Mouse (Mus musculus) CH12.LX (cell line): Measurements from ENCODE around the gene Ebf3. TPM values are rescaled to one million over a fixed set of nuclear protein-coding genes. Genes with fewer than 3 reads are reported as not detected.

ENCODE experiments used
- DNase-seq: peaks from one replicate; pipeline ENCODE4 v3.0.0-alpha.2; 2013; ENCODE audit errors: extremely low read depth
- H3K27ac ChIP-seq: 2 replicates; pipeline ENCODE4 v1.5.1; 2012; ENCODE audit warnings: low read depth, mild to moderate bottlenecking, control low read depth, moderate library complexity; ENCODE audit not compliant: insufficient read depth
- H3K27me3 ChIP-seq: replicated peaks from 2 replicates; pipeline ENCODE3; 2012; ENCODE audit warnings: inconsistent platforms
- H3K36me3 ChIP-seq, 2 experiments: replicated peaks in 1 of 2; 2 replicates each; pipeline versions ENCODE3 to v1.6.1; 2012; ENCODE audit warnings: inconsistent platforms in 1 of 2, low read length in 1 of 2, mild to moderate bottlenecking in 1 of 2, mixed read lengths in 1 of 2, moderate library complexity in 1 of 2; ENCODE audit not compliant: control insufficient read depth in 1 of 2, insufficient read depth in 1 of 2
- H3K4me1 ChIP-seq, 2 experiments: 2 replicates each; pipeline ENCODE4 v1.6.1; 2012; ENCODE audit warnings: inconsistent platforms in 1 of 2, moderate library complexity in 1 of 2; ENCODE audit not compliant: insufficient read depth in 2 of 2, control insufficient read depth in 1 of 2
- H3K4me2 ChIP-seq: 2 replicates; pipeline ENCODE4 v1.6.1; 2012; ENCODE audit warnings: low read depth, mild to moderate bottlenecking, control low read depth; ENCODE audit not compliant: poor library complexity, insufficient read depth, severe bottlenecking
- H3K4me3 ChIP-seq, 3 experiments: fragments of 150-350 bp in 1 of 3; sonication (generic) in 1 of 3; replicated peaks in 1 of 3; 2 replicates each; pipeline versions ENCODE3 to v1.5.1; 2011 to 2012; ENCODE audit warnings: low read depth in 2 of 3, low read length in 2 of 3, mild to moderate bottlenecking in 2 of 3, moderate library complexity in 2 of 3, control low read depth in 1 of 3, improper control_type of control experiment in 1 of 3, inconsistent platforms in 1 of 3, mixed read lengths in 1 of 3; ENCODE audit not compliant: poor library complexity in 1 of 3
- H3K79me2 ChIP-seq: replicated peaks from 2 replicates; pipeline ENCODE4 v1.6.1; 2012; ENCODE audit warnings: mild to moderate bottlenecking, moderate library complexity; ENCODE audit not compliant: control insufficient read depth, poor library complexity, insufficient read depth, severe bottlenecking; ENCODE audit errors: extremely low read depth
- H3K9ac ChIP-seq: 2 replicates; pipeline ENCODE4 v1.6.1; 2012; ENCODE audit warnings: low read depth, mild to moderate bottlenecking, control low read depth, moderate library complexity; ENCODE audit not compliant: insufficient read depth
- H3K9me3 ChIP-seq: replicated peaks from 2 replicates; pipeline ENCODE3; 2012; ENCODE audit warnings: low read length, inconsistent platforms, mixed read lengths
- CHD1 ChIP-seq: IDR thresholded peaks from 2 replicates; pipeline ENCODE4 v1.6.1; 2012; ENCODE audit warnings: low read depth, low read length, improper control_type of control experiment, inconsistent platforms
- CHD2 ChIP-seq: IDR thresholded peaks from 2 replicates; pipeline ENCODE4 v1.6.1; 2011; ENCODE audit warnings: low read length, improper control_type of control experiment
- ELF1 ChIP-seq: IDR thresholded peaks from 2 replicates; pipeline ENCODE4 v1.6.1; 2014; ENCODE audit warnings: low read depth, mild to moderate bottlenecking, inconsistent platforms, low read length, improper control_type of control experiment
- EP300 ChIP-seq: IDR thresholded peaks from 2 replicates; pipeline ENCODE4 v1.6.1; 2011; ENCODE audit warnings: low read length, improper control_type of control experiment
- JUND ChIP-seq: conservative IDR thresholded peaks from 2 replicates; pipeline ENCODE4 v1.6.1; 2011; ENCODE audit warnings: low read depth, low read length, improper control_type of control experiment
- MAZ ChIP-seq: IDR thresholded peaks from 2 replicates; pipeline ENCODE4 v1.6.1; 2012; ENCODE audit warnings: low read depth, mild to moderate bottlenecking, inconsistent platforms, low read length, improper control_type of control experiment, moderate library complexity
- MEF2A ChIP-seq: IDR thresholded peaks from 2 replicates; pipeline ENCODE4 v1.6.1; 2014; ENCODE audit warnings: low read depth, mild to moderate bottlenecking, inconsistent platforms, low read length, improper control_type of control experiment, borderline replicate concordance
- NELFE ChIP-seq: IDR thresholded peaks from 2 replicates; pipeline ENCODE4 v1.6.1; 2011; ENCODE audit warnings: low read depth, low read length, improper control_type of control experiment
- NRF1 ChIP-seq: IDR thresholded peaks from 2 replicates; pipeline ENCODE4 v1.6.1; 2014; ENCODE audit warnings: low read depth, mild to moderate bottlenecking, inconsistent platforms, low read length, improper control_type of control experiment, moderate library complexity
- PAX5 ChIP-seq: IDR thresholded peaks from 2 replicates; pipeline ENCODE4 v1.6.1; 2012; ENCODE audit warnings: low read length, inconsistent platforms, mixed read lengths
- POLR2A ChIP-seq: IDR thresholded peaks from 2 replicates; pipeline ENCODE4 v1.6.1; 2011; ENCODE audit warnings: low read depth, mild to moderate bottlenecking, improper control_type of control experiment, low read length
- SIN3A ChIP-seq: IDR thresholded peaks from 2 replicates; pipeline ENCODE4 v1.6.1; 2012; ENCODE audit warnings: low read length, improper control_type of control experiment, inconsistent platforms
- SMC3 ChIP-seq: IDR thresholded peaks from 2 replicates; pipeline ENCODE4 v1.6.1; 2011; ENCODE audit warnings: low read depth, low read length, improper control_type of control experiment
- ZKSCAN1 ChIP-seq: IDR thresholded peaks from 2 replicates; pipeline ENCODE4 v1.6.1; 2012; ENCODE audit warnings: low read depth, inconsistent platforms, low read length, improper control_type of control experiment, borderline replicate concordance
- ZNF384 ChIP-seq: IDR thresholded peaks from 2 replicates; pipeline ENCODE4 v1.6.1; 2012; ENCODE audit warnings: low read depth, low read length, improper control_type of control experiment, inconsistent platforms
- dilution Hi-C: fragments of 300-500 bp; cut with MboI; formaldehyde crosslinking; loops from 2 replicates; pipeline ENCODE4 v1.14.3; 2020; ENCODE audit warnings: low sequenced_read_pairs; ENCODE audit not compliant: extremely low pct_unique_long_range_greater_than_20kb, extremely low pct_ligation_motif_present
- in situ Hi-C: fragments of 300-500 bp; cut with MboI; formaldehyde crosslinking; loops from 3 replicates; pipeline ENCODE4 v1.14.3; 2019; ENCODE audit warnings: low sequenced_read_pairs, low pct_ligation_motif_present, low pct_unique_long_range_greater_than_20kb, mixed read lengths
- polyA plus RNA-seq: library from polyadenylated mRNA; unstranded; fragments of >175 nt; gene quantifications from 2 replicates; pipeline ENCODE4 v1.2.1, GENCODE M21; 2012; ENCODE audit warnings: low read depth; ENCODE audit not compliant: insufficient read length
- total RNA-seq, 2 experiments: library from RNA; depleted of rRNA; stranded (reverse); fragments of 300-350 nt in 1 of 2; fragments of >200 nt in 1 of 2; gene quantifications; 2 replicates each; pipeline ENCODE4 v1.2.3; 2012 to 2014

The Ebf3 gene
- total and polyA plus RNA-seq, 3 experiments: 0.10 to 0.89 TPM; not detected in 1

DNA sequence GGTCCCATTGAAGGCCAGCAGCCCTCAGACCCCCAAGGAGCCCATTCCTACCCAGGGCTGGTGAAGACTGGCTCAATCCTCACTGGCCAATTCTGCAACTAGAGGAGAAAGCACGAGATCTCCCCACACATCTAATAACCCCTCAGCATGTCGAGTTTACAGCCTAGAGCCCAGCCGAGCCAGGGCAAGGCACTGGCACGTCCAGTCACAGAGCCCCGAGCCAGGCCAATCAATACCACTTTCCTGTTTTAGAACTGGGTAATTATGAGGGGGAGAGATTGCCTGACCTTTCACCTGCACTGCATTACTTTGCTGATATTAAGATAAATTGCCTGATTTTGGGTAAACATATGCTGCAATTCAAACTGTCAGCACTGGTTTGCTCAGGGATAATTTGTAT lies 105.7 kb downstream of the Ebf3 start:
- TF ChIP-seq MEF2A: no peak
- TF ChIP-seq CHD1: no peak
- TF ChIP-seq SIN3A: no peak
- no peak for TF ChIP-seq ELF1
- no peak for TF ChIP-seq JUND
- no peak for TF ChIP-seq SMC3
- Histone ChIP-seq H3K4me3 (no peak overlapping the region), H3K27ac (no peak overlapping the region), H3K9me3 (no peaks in the 10 kb centered on the region), H3K79me2 (no peaks in the 10 kb centered on the region), H3K27me3 (no peaks in the 10 kb centered on the region), H3K9ac (no peak overlapping the region), H3K4me1 (no peaks in the 10 kb centered on the region), H3K36me3 (no peaks in the 10 kb centered on the region), H3K4me2 (no peak overlapping the region)
- dilution Hi-C loops (no loop called here), in situ Hi-C loops (no loop called here)
- no peak for DNase-seq

DNA sequence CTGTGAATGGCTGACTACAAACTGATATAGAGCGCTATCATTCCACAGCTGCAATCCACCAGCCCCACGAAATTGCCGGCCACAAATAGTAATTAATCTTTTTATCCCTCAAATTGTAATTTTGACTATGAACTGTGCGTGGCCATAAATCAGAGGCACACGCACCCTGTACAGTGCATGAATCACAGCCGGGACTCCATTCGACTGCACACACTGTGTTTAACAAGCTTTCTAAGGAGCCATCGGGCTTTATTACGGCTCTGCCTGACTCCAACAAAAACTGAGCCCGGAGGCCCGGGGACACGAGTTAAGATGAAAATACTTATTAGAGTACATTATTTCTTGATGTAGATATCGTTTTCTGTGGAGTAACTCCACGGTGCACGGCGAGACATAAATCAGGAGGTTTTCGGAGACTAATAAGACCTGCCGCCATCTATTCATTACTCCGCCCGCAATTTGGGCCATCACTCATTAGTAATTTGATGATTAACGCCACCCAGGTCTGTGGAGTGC lies 107.4 kb downstream of the Ebf3 start:
- TF ChIP-seq CHD2: no peak
- TF ChIP-seq EP300: no peak
- no peak for TF ChIP-seq PAX5
- no peak for TF ChIP-seq MAZ
- no peak for TF ChIP-seq NELFE
- TF ChIP-seq POLR2A: no peak
- no peak for TF ChIP-seq NRF1
- TF ChIP-seq, all 38 proteins: peak for 0
- dilution Hi-C loops: no loop called here
- H3K9ac ChIP-seq: no peak overlapping the region
- H3K27me3 ChIP-seq: no peaks in the 10 kb centered on the region
- no peaks in the 10 kb centered on the region for H3K79me2 ChIP-seq
- H3K4me2 ChIP-seq: no peak overlapping the region
- H3K9me3 ChIP-seq: no peaks in the 10 kb centered on the region
- no peaks in the 10 kb centered on the region for H3K4me1 ChIP-seq
- in situ Hi-C loops: no loop called here
- DNase-seq: no peak
- H3K4me3 ChIP-seq: no peak overlapping the region
- H3K36me3 ChIP-seq: no peaks in the 10 kb centered on the region
- H3K27ac ChIP-seq: no peak overlapping the region

DNA sequence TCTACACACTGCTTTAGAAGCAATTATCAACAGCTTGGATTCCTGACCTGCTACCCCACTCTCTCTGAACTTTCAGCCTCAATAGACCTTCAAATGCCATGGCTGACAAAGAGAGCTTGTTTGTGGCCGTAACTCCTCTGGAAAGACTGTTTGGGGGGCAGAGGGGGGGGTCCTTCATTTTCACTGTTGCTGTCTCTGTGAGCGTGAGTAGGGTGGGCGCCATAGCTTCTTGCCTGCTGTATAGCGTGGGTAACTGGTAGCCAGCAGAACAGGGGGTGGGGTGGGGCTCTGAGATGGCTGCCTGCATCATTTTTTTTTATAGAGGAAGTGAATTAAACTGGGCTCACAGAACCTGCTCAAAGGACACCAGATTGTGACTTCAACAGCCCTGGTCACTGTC lies 114.7 kb downstream of the Ebf3 start:
- DNase-seq: no peak
- Histone ChIP-seq H3K4me2 (no peak overlapping the region), H3K27me3 (no peaks in the 10 kb centered on the region), H3K79me2 (no peaks in the 10 kb centered on the region), H3K4me1 (no peaks in the 10 kb centered on the region), H3K36me3 (no peaks in the 10 kb centered on the region), H3K9ac (no peak overlapping the region), H3K27ac (no peak overlapping the region), H3K4me3 (no peak overlapping the region), H3K9me3 (no peaks in the 10 kb centered on the region)
- in situ Hi-C loops: no loop called here
- TF ChIP-seq SIN3A (no peak), ZNF384 (no peak), ZKSCAN1 (no peak)
- dilution Hi-C loops: no loop called here
